Mouse (Mus musculus) hindbrain, embryonic 15.5 days (tissue): ENCODE measurements around the gene Pkd1. TPM values are rescaled to one million over a fixed set of nuclear protein-coding genes. Genes with fewer than 3 reads are reported as not detected.

Experiments
- ATAC-seq: fragments of 200-750 bp; cut with Nextera tagmentation; 2 replicates; pipeline ENCODE4 v1.8.0; 2017; ENCODE audit warnings: low read depth, moderate number of reproducible peaks, moderate TSS enrichment; ENCODE audit not compliant: low FRiP score
- H3K27ac ChIP-seq: fragments of 300-500 bp; sonication (generic); replicated peaks from 2 replicates; pipeline ENCODE4 v1.5.1; 2015; ENCODE audit warnings: mild to moderate bottlenecking, inconsistent platforms
- H3K27me3 ChIP-seq: fragments of 300-500 bp; sonication (generic); 2 replicates; pipeline ENCODE4 v1.6.1; 2015; ENCODE audit warnings: control low read depth, inconsistent platforms
- H3K36me3 ChIP-seq: fragments of 300-500 bp; sonication (generic); 2 replicates; pipeline ENCODE4 v1.6.1; 2015; ENCODE audit warnings: control low read depth, inconsistent platforms
- H3K4me1 ChIP-seq: fragments of 300-500 bp; sonication (generic); replicated peaks from 2 replicates; pipeline ENCODE4 v1.6.1; 2015; ENCODE audit warnings: control low read depth, inconsistent platforms
- H3K4me2 ChIP-seq: fragments of 300-500 bp; sonication (generic); 2 replicates; pipeline ENCODE4 v1.6.1; 2015; ENCODE audit warnings: moderate library complexity, mild to moderate bottlenecking, inconsistent platforms
- H3K4me3 ChIP-seq: fragments of 300-500 bp; sonication (generic); 2 replicates; pipeline ENCODE4 v1.5.1; 2015; ENCODE audit warnings: mild to moderate bottlenecking, inconsistent platforms
- H3K9ac ChIP-seq: fragments of 300-500 bp; sonication (generic); 2 replicates; pipeline ENCODE4 v1.6.1; 2015; ENCODE audit warnings: inconsistent platforms
- H3K9me3 ChIP-seq: fragments of 300-500 bp; sonication (generic); 2 replicates; pipeline ENCODE4 v1.6.1; 2016; ENCODE audit warnings: control low read depth, inconsistent platforms
- WGBS: fragments of 180-500 bp; shearing (Covaris S2); methylation state at CpG from one replicate; pipeline ENCODE4 v1.1.7; 2015; 5-methylcytosine and 5-hydroxymethylcytosine counted together
- polyA plus RNA-seq: library from polyadenylated mRNA; unstranded; fragments of >200 nt; fragmentation: Nextera tagmentation; extraction: Ambion mirVana; gene quantifications from 2 replicates; pipeline ENCODE4 v1.2.1, GENCODE M21; 2015

The Pkd1 gene
- polyA plus RNA-seq, 1 experiment from 2014 or later, result 22.6 TPM

- 89% methylated on average over 19 of the region's 19 CpGs for WGBS
- no peak overlapping the region for H3K4me2 ChIP-seq
- peaks cover 94% of the 10 kb centered on the region for H3K36me3 ChIP-seq
- H3K4me1 ChIP-seq, result no peaks in the 10 kb centered on the region
- no peak overlapping the region for H3K9ac ChIP-seq
- no peaks in the 10 kb centered on the region for H3K9me3 ChIP-seq
- no peak for ATAC-seq
- no peak overlapping the region for H3K4me3 ChIP-seq
- no peaks in the 10 kb centered on the region for H3K27me3 ChIP-seq
- H3K27ac ChIP-seq, result no peak overlapping the region
These were observed 47.0 kb downstream of the Pkd1 start for GRCm38 (mm10) chr17:24596471-24597183.

GRCm38 (mm10) chr17:24597989-24598388 is 48.4 kb downstream of the Pkd1 start:
- Histone ChIP-seq H3K27me3 (no peaks in the 10 kb centered on the region), H3K27ac (no peak overlapping the region), H3K4me1 (no peaks in the 10 kb centered on the region), H3K9me3 (no peaks in the 10 kb centered on the region), H3K36me3 (peaks cover 95% of the 10 kb centered on the region), H3K4me2 (no peak overlapping the region), H3K4me3 (no peak overlapping the region), H3K9ac (no peak overlapping the region)
- ATAC-seq, result no peak
- 90% methylated on average over 3 of the region's 3 CpGs for WGBS

- H3K4me1 ChIP-seq, result no peaks in the 10 kb centered on the region
- no peak overlapping the region for H3K4me2 ChIP-seq
- H3K4me3 ChIP-seq, result no peak overlapping the region
- H3K9me3 ChIP-seq, result no peaks in the 10 kb centered on the region
- peaks cover 88% of the 10 kb centered on the region for H3K36me3 ChIP-seq
- WGBS, result 93% methylated on average over 4 of the region's 4 CpGs
- H3K27me3 ChIP-seq, result no peaks in the 10 kb centered on the region
- ATAC-seq, result no peak
- H3K9ac ChIP-seq, result no peak overlapping the region
- H3K27ac ChIP-seq, result no peak overlapping the region
These were observed 50.9 kb downstream of the Pkd1 start for GRCm38 (mm10) chr17:24600502-24600901.

GRCm38 (mm10) chr17:24603961-24604360 is 54.3 kb downstream of the Pkd1 start:
- no peaks in the 10 kb centered on the region for H3K4me1 ChIP-seq
- H3K9ac ChIP-seq, result no peak overlapping the region
- no peak for ATAC-seq
- WGBS, result 84% methylated on average over 8 of the region's 8 CpGs
- no peaks in the 10 kb centered on the region for H3K27me3 ChIP-seq
- H3K36me3 ChIP-seq, result peaks cover 86% of the 10 kb centered on the region
- no peak overlapping the region for H3K27ac ChIP-seq
- no peaks in the 10 kb centered on the region for H3K9me3 ChIP-seq
- no peak overlapping the region for H3K4me2 ChIP-seq
- H3K4me3 ChIP-seq, result no peak overlapping the region

- WGBS, result 100% methylated on average over 3 of the region's 3 CpGs
- no peak overlapping the region for H3K4me3 ChIP-seq
- H3K9ac ChIP-seq, result no peak overlapping the region
- no peaks in the 10 kb centered on the region for H3K9me3 ChIP-seq
- peaks cover 80% of the 10 kb centered on the region for H3K36me3 ChIP-seq
- no peak overlapping the region for H3K4me2 ChIP-seq
- H3K27me3 ChIP-seq, result no peaks in the 10 kb centered on the region
- no peaks in the 10 kb centered on the region for H3K4me1 ChIP-seq
- H3K27ac ChIP-seq, result no peak overlapping the region
- ATAC-seq, result no peak
These were observed 54.9 kb downstream of the Pkd1 start for GRCm38 (mm10) chr17:24604557-24604956.

DNA sequence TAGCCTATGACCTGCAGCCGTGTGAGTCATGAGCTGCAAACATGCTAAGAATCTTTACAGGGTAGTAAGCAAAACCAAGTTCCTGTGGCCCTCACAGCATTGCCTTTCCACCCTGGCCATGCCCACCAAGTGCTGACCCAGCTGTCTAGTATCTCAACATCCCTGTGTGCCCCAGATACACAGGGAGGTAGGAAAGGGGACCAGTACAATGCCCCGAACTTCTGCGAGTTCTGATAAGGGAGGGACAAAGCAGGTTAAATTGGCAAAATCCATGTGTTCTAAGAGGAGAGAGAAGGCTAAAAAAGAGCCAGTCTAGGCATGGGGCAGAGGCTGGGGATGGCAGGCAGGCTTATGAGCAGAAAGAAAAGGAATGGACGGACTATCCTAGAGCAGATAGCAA is 58.7 kb downstream of the Pkd1 start:
- Histone ChIP-seq H3K4me3 (no peak overlapping the region), H3K36me3 (peaks cover 54% of the 10 kb centered on the region), H3K4me2 (no peak overlapping the region), H3K9me3 (no peaks in the 10 kb centered on the region), H3K4me1 (no peaks in the 10 kb centered on the region), H3K27ac (no peak overlapping the region), H3K9ac (no peak overlapping the region), H3K27me3 (no peaks in the 10 kb centered on the region)
- no peak for ATAC-seq
- 92% methylated on average over 4 of the region's 4 CpGs for WGBS

DNA sequence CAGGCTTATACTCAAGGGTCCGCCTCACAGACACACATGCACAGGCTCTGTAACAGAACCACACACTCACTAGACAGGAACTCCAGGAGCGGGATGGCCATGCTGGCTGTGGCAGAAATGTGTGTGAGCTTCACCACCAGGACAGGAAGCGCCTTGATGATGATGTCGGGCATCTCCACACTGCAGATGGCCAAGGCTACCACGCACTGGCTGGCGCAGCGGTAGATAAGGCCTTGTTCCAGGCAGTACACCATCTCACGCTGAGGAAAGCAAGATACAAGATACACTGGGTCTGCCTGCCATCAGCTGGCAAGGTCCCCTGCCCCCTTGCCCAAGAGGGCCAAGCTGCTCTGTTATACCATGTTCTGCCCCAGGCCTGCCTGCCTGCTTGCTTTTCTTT is 59.2 kb downstream of the Pkd1 start:
- Histone ChIP-seq H3K9me3 (no peaks in the 10 kb centered on the region), H3K9ac (no peak overlapping the region), H3K27me3 (no peaks in the 10 kb centered on the region), H3K36me3 (peaks cover 57% of the 10 kb centered on the region), H3K4me2 (no peak overlapping the region), H3K4me1 (no peaks in the 10 kb centered on the region), H3K4me3 (no peak overlapping the region), H3K27ac (no peak overlapping the region)
- ATAC-seq, result no peak
- 95% methylated on average over 8 of the region's 8 CpGs for WGBS

DNA sequence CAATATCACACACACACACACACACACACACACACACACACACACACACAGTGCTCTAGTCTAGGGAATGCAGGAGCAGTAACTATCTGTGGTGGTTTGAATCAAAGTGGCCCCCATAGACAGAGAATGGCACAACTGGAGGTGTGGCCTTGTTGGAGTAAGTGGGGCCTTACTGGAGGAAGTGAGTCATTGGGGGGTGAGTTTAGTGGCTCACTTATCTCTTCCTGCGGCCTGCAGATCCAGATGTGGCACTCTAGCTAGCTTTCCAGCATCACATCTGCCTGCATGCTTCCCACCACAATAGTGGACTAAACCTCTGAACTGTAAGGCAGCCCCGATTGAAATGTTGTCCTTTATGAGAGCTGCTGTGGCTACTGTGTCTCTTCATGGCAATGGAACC is 61.1 kb downstream of the Pkd1 start:
- no peak overlapping the region for H3K9ac ChIP-seq
- WGBS, result 84% methylated on average over 2 of the region's 2 CpGs
- no peaks in the 10 kb centered on the region for H3K4me1 ChIP-seq
- H3K9me3 ChIP-seq, result no peaks in the 10 kb centered on the region
- H3K27me3 ChIP-seq, result no peaks in the 10 kb centered on the region
- no peak overlapping the region for H3K4me2 ChIP-seq
- ATAC-seq, result no peak
- H3K4me3 ChIP-seq, result no peak overlapping the region
- peaks cover 61% of the 10 kb centered on the region for H3K36me3 ChIP-seq
- H3K27ac ChIP-seq, result no peak overlapping the region

- no peaks in the 10 kb centered on the region for H3K9me3 ChIP-seq
- H3K4me2 ChIP-seq, result no peak overlapping the region
- 85% methylated on average over 14 of the region's 14 CpGs for WGBS
- H3K27ac ChIP-seq, result no peak overlapping the region
- H3K4me3 ChIP-seq, result no peak overlapping the region
- H3K27me3 ChIP-seq, result no peaks in the 10 kb centered on the region
- no peak for ATAC-seq
- peaks cover 77% of the 10 kb centered on the region for H3K36me3 ChIP-seq
- no peaks in the 10 kb centered on the region for H3K4me1 ChIP-seq
- no peak overlapping the region for H3K9ac ChIP-seq
These were observed 68.0 kb downstream of the Pkd1 start for GRCm38 (mm10) chr17:24617561-24618194.

- Histone ChIP-seq H3K4me2 (no peak overlapping the region), H3K9me3 (no peaks in the 10 kb centered on the region), H3K4me1 (no peaks in the 10 kb centered on the region), H3K27me3 (no peaks in the 10 kb centered on the region), H3K4me3 (no peak overlapping the region), H3K27ac (no peak overlapping the region), H3K36me3 (peaks cover 91% of the 10 kb centered on the region), H3K9ac (no peak overlapping the region)
- 96% methylated on average over 8 of the region's 8 CpGs for WGBS
- ATAC-seq, result no peak
These were observed 75.8 kb downstream of the Pkd1 start for GRCm38 (mm10) chr17:24625472-24625871.

DNA sequence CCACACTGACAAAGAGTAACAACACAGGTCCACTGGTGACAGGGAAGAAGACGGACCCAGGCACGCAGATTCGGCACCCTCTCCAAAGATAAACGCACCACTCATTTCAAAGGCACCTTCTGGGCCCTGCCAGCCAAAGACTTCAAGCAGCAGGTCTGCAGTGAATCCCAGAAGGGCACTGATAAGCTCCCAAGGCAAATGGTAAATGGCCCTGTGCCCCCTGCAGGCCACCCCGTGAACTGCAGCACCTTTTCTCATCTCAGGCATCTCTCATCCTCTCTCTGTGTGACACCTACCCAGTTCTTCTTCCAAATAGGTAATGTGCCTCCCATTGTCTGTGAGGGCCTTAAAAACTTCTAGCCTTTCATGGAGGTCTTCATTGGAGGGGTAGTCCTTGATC is 79.0 kb downstream of the Pkd1 start:
- no peak overlapping the region for H3K4me2 ChIP-seq
- peaks cover 63% of the 10 kb centered on the region for H3K36me3 ChIP-seq
- no peak overlapping the region for H3K4me3 ChIP-seq
- no peaks in the 10 kb centered on the region for H3K27me3 ChIP-seq
- peaks cover 18% of the 10 kb centered on the region for H3K4me1 ChIP-seq
- H3K9ac ChIP-seq, result no peak overlapping the region
- H3K27ac ChIP-seq, result no peak overlapping the region
- WGBS, result 58% methylated on average over 5 of the region's 5 CpGs
- ATAC-seq, result no peak
- H3K9me3 ChIP-seq, result no peaks in the 10 kb centered on the region

- peaks cover 18% of the 10 kb centered on the region for H3K4me1 ChIP-seq
- no peak overlapping the region for H3K9ac ChIP-seq
- no peaks in the 10 kb centered on the region for H3K27me3 ChIP-seq
- no peak overlapping the region for H3K4me2 ChIP-seq
- no peak overlapping the region for H3K27ac ChIP-seq
- 91% methylated on average over 14 of the region's 14 CpGs for WGBS
- H3K36me3 ChIP-seq, result peaks cover 50% of the 10 kb centered on the region
- no peaks in the 10 kb centered on the region for H3K9me3 ChIP-seq
- ATAC-seq, result no peak
- no peak overlapping the region for H3K4me3 ChIP-seq
These were observed 80.4 kb downstream of the Pkd1 start for GRCm38 (mm10) chr17:24630072-24630471.
